Mouse (Mus musculus) liver, embryonic 14.5 days (tissue): ENCODE results near the gene Notch2.

ENCODE experiments used
- CTCF ChIP-seq: IDR thresholded peaks from 2 replicates; pipeline ENCODE4 v1.5.1; 2016; ENCODE audit warnings: antibody characterized with exemption, low read depth, control low read depth
- EP300 ChIP-seq: IDR thresholded peaks from 2 replicates; pipeline ENCODE4 v1.6.1; 2016; ENCODE audit warnings: antibody characterized with exemption, low read depth

DNA sequence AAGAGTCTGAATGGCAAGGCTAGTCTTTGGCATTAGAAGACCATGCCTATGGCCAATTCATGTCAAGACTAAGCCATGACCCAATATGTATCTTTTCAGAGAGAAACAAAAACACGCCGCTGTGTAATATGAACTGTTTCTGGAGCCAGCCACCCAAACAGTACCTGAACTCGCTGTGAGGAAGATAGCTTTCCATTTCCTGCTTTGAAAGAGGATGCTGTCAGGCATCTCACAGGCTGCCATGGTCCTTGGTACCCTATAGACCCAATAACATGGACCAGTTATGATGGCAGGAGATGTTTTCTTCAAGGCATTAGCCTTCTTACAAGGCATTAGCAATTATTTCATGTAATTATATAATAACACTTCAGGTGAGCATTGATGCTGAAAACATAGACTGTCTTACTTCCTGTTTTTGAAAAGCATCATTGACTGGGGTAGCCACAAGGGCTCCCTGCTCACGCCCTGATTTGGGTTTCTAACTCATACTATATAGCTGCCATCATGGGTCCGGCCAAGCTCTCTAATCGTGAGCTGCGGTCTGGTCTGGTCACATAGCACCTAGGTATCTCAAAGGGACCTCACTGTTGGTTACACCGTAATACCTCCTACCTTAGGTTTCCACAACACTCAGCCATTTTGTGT is 32.5 kb upstream of the Notch2 start:
- TF ChIP-seq CTCF (no peak), EP300 (no peak)
